Mouse (Mus musculus) spleen, postnatal 4 days (tissue): ENCODE data around the gene Fam19a5.

Source experiments
- DNase-seq, 2 experiments: peaks; one replicate each; pipeline ENCODE4 v3.0.0; 2022; ENCODE audit warnings: low spot score in 2 of 2

Fam19a5 gene

GRCm38 (mm10) chr15:87726657-87727236 lies 182.6 kb downstream of the Fam19a5 start:
- no peak for DNase-seq

DNA sequence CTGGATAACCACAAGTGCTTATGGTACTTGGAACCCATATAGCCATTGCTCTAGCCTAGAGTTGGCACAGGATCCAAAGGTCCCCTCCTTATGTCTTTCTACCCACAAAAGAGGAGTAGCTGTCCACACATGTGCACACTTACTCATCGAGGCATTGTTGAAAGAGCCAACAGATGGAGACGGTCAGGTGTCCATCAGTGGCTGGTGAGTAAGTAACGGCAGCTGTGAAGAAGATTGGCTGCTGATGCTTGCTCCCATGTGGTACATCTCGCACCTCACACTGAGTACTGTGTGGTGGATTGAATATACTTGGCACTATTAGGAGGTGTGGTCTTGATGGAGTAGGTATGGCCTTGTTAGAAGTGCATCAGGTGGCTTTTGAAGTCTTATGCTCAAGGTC lies 192.2 kb downstream of the Fam19a5 start:
- DNase-seq: no peak

DNA sequence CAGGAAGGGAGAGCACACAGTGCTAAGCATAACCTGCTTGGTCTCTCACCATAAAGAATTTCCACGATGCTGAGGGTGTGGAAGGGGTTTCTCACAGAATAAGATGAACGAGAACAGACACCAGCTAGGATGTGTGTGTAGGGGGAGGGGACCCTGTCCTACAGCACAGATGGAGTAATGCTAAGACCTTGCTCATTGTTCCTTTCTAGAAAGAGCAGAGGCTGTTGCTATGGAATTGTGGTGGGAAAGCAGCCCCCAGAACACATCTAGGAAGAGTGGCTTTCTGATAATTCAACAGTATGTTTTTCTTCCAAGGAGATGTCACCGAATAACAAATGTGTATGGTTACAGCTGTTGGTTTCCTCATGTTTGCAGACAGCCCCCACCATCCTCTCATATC lies 211.4 kb downstream of the Fam19a5 start:
- no peak for DNase-seq

GRCm38 (mm10) chr15:87765876-87766275 lies 221.8 kb downstream of the Fam19a5 start:
- DNase-seq: no peak

DNA sequence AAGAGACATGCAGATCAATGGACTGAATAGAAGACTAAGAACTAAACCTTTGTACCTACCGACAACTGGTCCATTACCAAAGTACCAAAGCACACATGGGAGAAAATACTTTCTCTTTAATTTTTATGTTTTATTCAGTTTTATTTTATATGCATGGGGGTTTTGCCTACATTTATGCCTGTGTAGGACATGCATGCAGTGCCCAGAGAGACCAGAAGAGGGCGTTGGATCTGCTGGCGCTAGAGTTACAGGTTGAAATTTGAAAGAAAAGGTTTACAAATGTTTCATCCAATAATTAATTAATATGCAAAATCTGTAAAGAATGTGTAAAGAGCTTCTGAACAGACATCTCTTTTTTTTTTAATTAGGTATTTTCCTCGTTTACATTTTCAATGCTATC lies 229.9 kb downstream of the Fam19a5 start:
- no peak for DNase-seq

- DNase-seq: no peak
Observed at GRCm38 (mm10) chr15:87783331-87783730, 239.2 kb downstream of the Fam19a5 start.

- DNase-seq: no peak
Observed at GRCm38 (mm10) chr15:87789671-87790070, 245.6 kb downstream of the Fam19a5 start.

GRCm38 (mm10) chr15:87793661-87794060 lies 249.6 kb downstream of the Fam19a5 start:
- no peak for DNase-seq

- DNase-seq: no peak
Observed at GRCm38 (mm10) chr15:87796571-87796970, 252.5 kb downstream of the Fam19a5 start.
